Mouse (Mus musculus) heart, embryonic 15.5 days (tissue): Measurements from ENCODE around the gene Szrd1. TPM values are rescaled to one million over a fixed set of nuclear protein-coding genes. Genes with fewer than 3 reads are reported as not detected.
A peak's percentile ranks its signal among the peaks of the same experiment; 100 is the strongest.

Experiments
- ATAC-seq: fragments of 200-750 bp; cut with Nextera tagmentation; replicated peaks from 2 replicates; pipeline ENCODE4 v1.8.0; 2017; ENCODE audit warnings: low read depth, moderate TSS enrichment; ENCODE audit not compliant: insufficient number of reproducible peaks, insufficient read depth, low FRiP score
- H3K27ac ChIP-seq: fragments of 300-500 bp; sonication (generic); 2 replicates; pipeline ENCODE4 v1.5.1; 2015; ENCODE audit warnings: mild to moderate bottlenecking, inconsistent platforms
- H3K27me3 ChIP-seq: fragments of 300-500 bp; sonication (generic); 2 replicates; pipeline ENCODE4 v1.6.1; 2015; ENCODE audit warnings: inconsistent platforms
- H3K36me3 ChIP-seq: fragments of 300-500 bp; sonication (generic); 2 replicates; pipeline ENCODE4 v1.6.1; 2015; ENCODE audit warnings: mild to moderate bottlenecking, inconsistent platforms
- H3K4me1 ChIP-seq: fragments of 300-500 bp; sonication (generic); replicated peaks from 2 replicates; pipeline ENCODE4 v1.6.1; 2015; ENCODE audit warnings: inconsistent platforms
- H3K4me2 ChIP-seq: fragments of 300-500 bp; sonication (generic); 2 replicates; pipeline ENCODE4 v1.6.1; 2015; ENCODE audit warnings: inconsistent platforms, mild to moderate bottlenecking, moderate library complexity
- H3K4me3 ChIP-seq: fragments of 300-500 bp; sonication (generic); 2 replicates; pipeline ENCODE4 v1.5.1; 2015; ENCODE audit warnings: mild to moderate bottlenecking, inconsistent platforms
- H3K9ac ChIP-seq: fragments of 300-500 bp; sonication (generic); 2 replicates; pipeline ENCODE4 v1.6.1; 2015; ENCODE audit warnings: mild to moderate bottlenecking, inconsistent platforms
- H3K9me3 ChIP-seq: fragments of 300-500 bp; sonication (generic); replicated peaks from 2 replicates; pipeline ENCODE4 v1.6.1; 2016; ENCODE audit warnings: inconsistent platforms
- WGBS: fragments of 180-500 bp; shearing (Covaris S2); methylation state at CpG from one replicate; pipeline ENCODE4 v1.1.7; 2015; ENCODE audit warnings: mixed read lengths; 5-methylcytosine and 5-hydroxymethylcytosine counted together
- polyA plus RNA-seq: library from polyadenylated mRNA; unstranded; fragments of >200 nt; fragmentation: Nextera tagmentation; extraction: Ambion mirVana; gene quantifications from 2 replicates; pipeline ENCODE4 v1.2.1, GENCODE M21; 2015

Gene Szrd1
- polyA plus RNA-seq, 1 experiment from 2014 or later, result 30.1 TPM

GRCm38 (mm10) chr4:141165744-141166292 is 26.2 kb upstream of the Szrd1 start:
- ATAC-seq, result no peak
- Histone ChIP-seq H3K36me3 (peaks cover 17% of the 10 kb centered on the region), H3K27me3 (no peaks in the 10 kb centered on the region), H3K9ac (no peak overlapping the region), H3K9me3 (no peaks in the 10 kb centered on the region), H3K4me2 (no peak overlapping the region), H3K4me1 (no peaks in the 10 kb centered on the region), H3K27ac (no peak overlapping the region), H3K4me3 (no peak overlapping the region)
- WGBS, result 76% methylated on average over 8 of the region's 8 CpGs

- Histone ChIP-seq H3K27ac (no peak overlapping the region), H3K36me3 (0 out of 2 replicates have a peak, but pooled peaks cover 1% of the 10 kb centered on the region), H3K9ac (no peak overlapping the region), H3K4me3 (no peak overlapping the region), H3K27me3 (no peaks in the 10 kb centered on the region), H3K4me1 (peaks cover 8% of the 10 kb centered on the region), H3K9me3 (no peaks in the 10 kb centered on the region), H3K4me2 (no peak overlapping the region)
- ATAC-seq, result no peak
- WGBS, result 89% methylated on average over 5 of the region's 5 CpGs
Observed at GRCm38 (mm10) chr4:141163729-141164128, 24.2 kb upstream of the Szrd1 start.

GRCm38 (mm10) chr4:141161699-141162208 is 22.2 kb upstream of the Szrd1 start:
- H3K4me3 ChIP-seq, result no peak overlapping the region
- H3K36me3 ChIP-seq, result no peaks in the 10 kb centered on the region
- no peak overlapping the region for H3K9ac ChIP-seq
- peaks cover 10% of the 10 kb centered on the region for H3K4me1 ChIP-seq
- no peak overlapping the region for H3K27ac ChIP-seq
- no peaks in the 10 kb centered on the region for H3K27me3 ChIP-seq
- H3K4me2 ChIP-seq, result no peak overlapping the region
- 72% methylated on average over 6 of the region's 6 CpGs for WGBS
- H3K9me3 ChIP-seq, result no peaks in the 10 kb centered on the region
- no peak for ATAC-seq

GRCm38 (mm10) chr4:141160193-141160592 is 20.6 kb upstream of the Szrd1 start:
- no peak overlapping the region for H3K27ac ChIP-seq
- 85% methylated on average over 4 of the region's 4 CpGs for WGBS
- peaks cover 10% of the 10 kb centered on the region for H3K4me1 ChIP-seq
- H3K4me3 ChIP-seq, result no peak overlapping the region
- no peaks in the 10 kb centered on the region for H3K9me3 ChIP-seq
- H3K27me3 ChIP-seq, result no peaks in the 10 kb centered on the region
- H3K36me3 ChIP-seq, result no peaks in the 10 kb centered on the region
- H3K9ac ChIP-seq, result no peak overlapping the region
- ATAC-seq, result no peak
- H3K4me2 ChIP-seq, result no peak overlapping the region

- no peak for ATAC-seq
- Histone ChIP-seq H3K27me3 (no peaks in the 10 kb centered on the region), H3K4me1 (peaks cover 10% of the 10 kb centered on the region), H3K36me3 (no peaks in the 10 kb centered on the region), H3K4me3 (no peak overlapping the region), H3K9ac (no peak overlapping the region), H3K9me3 (no peaks in the 10 kb centered on the region), H3K27ac (no peak overlapping the region), H3K4me2 (no peak overlapping the region)
- 54% methylated on average over 5 of the region's 5 CpGs for WGBS
Observed at GRCm38 (mm10) chr4:141159666-141160065, 20.1 kb upstream of the Szrd1 start.

GRCm38 (mm10) chr4:141159093-141159492 is 19.5 kb upstream of the Szrd1 start:
- no peak overlapping the region; the same call in 1 of the 2 replicates for H3K27ac ChIP-seq

GRCm38 (mm10) chr4:141158609-141159008 is 19.0 kb upstream of the Szrd1 start:
- no peak overlapping the region for H3K4me2 ChIP-seq
- H3K9me3 ChIP-seq, result no peaks in the 10 kb centered on the region
- no peak overlapping the region for H3K9ac ChIP-seq
- H3K4me3 ChIP-seq, result no peak overlapping the region
- WGBS, result 72% methylated on average over 2 of the region's 2 CpGs
- no peak for ATAC-seq
- peaks cover 10% of the 10 kb centered on the region for H3K4me1 ChIP-seq
- no peaks in the 10 kb centered on the region for H3K36me3 ChIP-seq
- no peaks in the 10 kb centered on the region for H3K27me3 ChIP-seq
- no peak overlapping the region for H3K27ac ChIP-seq

More at GRCm38 (mm10) chr4:141159093-141159492, 19.5 kb upstream of the Szrd1 start:
- no peak overlapping the region for H3K4me3 ChIP-seq
- no peak overlapping the region for H3K9ac ChIP-seq
- ATAC-seq, result no peak
- no peaks in the 10 kb centered on the region for H3K27me3 ChIP-seq
- H3K4me2 ChIP-seq, result no peak overlapping the region
- WGBS, result 38% methylated on average over 11 of the region's 11 CpGs
- H3K9me3 ChIP-seq, result no peaks in the 10 kb centered on the region
- H3K4me1 ChIP-seq, result peaks cover 10% of the 10 kb centered on the region
- no peaks in the 10 kb centered on the region for H3K36me3 ChIP-seq

- peaks cover 13% of the 10 kb centered on the region for H3K4me1 ChIP-seq
- no peaks in the 10 kb centered on the region for H3K27me3 ChIP-seq
- no peaks in the 10 kb centered on the region for H3K36me3 ChIP-seq
- H3K27ac ChIP-seq, result no peak overlapping the region
- H3K9me3 ChIP-seq, result no peaks in the 10 kb centered on the region
- H3K4me2 ChIP-seq, result no peak overlapping the region
- no peak overlapping the region for H3K4me3 ChIP-seq
- H3K9ac ChIP-seq, result no peak overlapping the region
- 65% methylated on average over 4 of the region's 4 CpGs for WGBS
- no peak for ATAC-seq
Observed at GRCm38 (mm10) chr4:141157485-141157884, 17.9 kb upstream of the Szrd1 start.

GRCm38 (mm10) chr4:141149116-141149515 is 9.5 kb upstream of the Szrd1 start:
- no peak for ATAC-seq
- Histone ChIP-seq H3K36me3 (no peaks in the 10 kb centered on the region), H3K27me3 (no peaks in the 10 kb centered on the region), H3K4me3 (peak overlapping the region; percentile 94), H3K4me1 (peaks cover 26% of the 10 kb centered on the region), H3K27ac (no peak overlapping the region), H3K4me2 (peak overlapping the region; percentile 79), H3K9ac (peak overlapping the region; percentile 96), H3K9me3 (no peaks in the 10 kb centered on the region)
- 30% methylated on average over 7 of the region's 7 CpGs for WGBS

- peak; percentile 71 for ATAC-seq
- H3K9me3 ChIP-seq, result no peaks in the 10 kb centered on the region
- peak overlapping the region; percentile 79 for H3K4me2 ChIP-seq
- peak overlapping the region; percentile 90 for H3K27ac ChIP-seq
- WGBS, result 0% methylated on average over 66 of the region's 66 CpGs
- no peaks in the 10 kb centered on the region for H3K36me3 ChIP-seq
- H3K9ac ChIP-seq, result peak overlapping the region; percentile 96
- no peaks in the 10 kb centered on the region for H3K27me3 ChIP-seq
- H3K4me3 ChIP-seq, result peak overlapping the region; percentile 94
- peaks cover 26% of the 10 kb centered on the region for H3K4me1 ChIP-seq
Observed at GRCm38 (mm10) chr4:141148009-141148801, 8.6 kb upstream of the Szrd1 start.

- peak within 1 kb of the TSS; percentile 79 for H3K4me2 ChIP-seq
Observed at GRCm38 (mm10) chr4:141147112-141148008, 7.8 kb upstream of the Szrd1 start, which contains the start of gene Fbxo42. Gene Fbxo42, plus strand, starts transcription at chr4:141147913.

More at GRCm38 (mm10) chr4:141147112-141148008, 7.8 kb upstream of the Szrd1 start, which contains the start of gene Fbxo42:
- no peaks in the 10 kb centered on the region for H3K27me3 ChIP-seq
- no peaks in the 10 kb centered on the region for H3K36me3 ChIP-seq
- peak within 1 kb of the TSS; percentile 90 for H3K27ac ChIP-seq
- peak within 1 kb of the TSS; percentile 96 for H3K9ac ChIP-seq
- peaks cover 26% of the 10 kb centered on the region for H3K4me1 ChIP-seq
- H3K9me3 ChIP-seq, result no peaks in the 10 kb centered on the region
- ATAC-seq, result peak; percentile 88
- WGBS, result 6% methylated on average over 54 of the region's 58 CpGs
- peak within 1 kb of the TSS; percentile 94 for H3K4me3 ChIP-seq
